Mouse (Mus musculus) kidney, postnatal 4 days (tissue): ENCODE results near the gene Zmym3.

Source experiments
- DNase-seq, 2 experiments: peaks; one replicate each; pipeline ENCODE4 v3.0.0; 2021; ENCODE audit warnings: mixed read lengths in 2 of 2

Zmym3 gene

GRCm38 (mm10) chrX:101420700-101421095 is at the start of gene Zmym3:
Gene Zmym3 (minus strand): TSS chrX:101420849.
- no peak for DNase-seq

DNA sequence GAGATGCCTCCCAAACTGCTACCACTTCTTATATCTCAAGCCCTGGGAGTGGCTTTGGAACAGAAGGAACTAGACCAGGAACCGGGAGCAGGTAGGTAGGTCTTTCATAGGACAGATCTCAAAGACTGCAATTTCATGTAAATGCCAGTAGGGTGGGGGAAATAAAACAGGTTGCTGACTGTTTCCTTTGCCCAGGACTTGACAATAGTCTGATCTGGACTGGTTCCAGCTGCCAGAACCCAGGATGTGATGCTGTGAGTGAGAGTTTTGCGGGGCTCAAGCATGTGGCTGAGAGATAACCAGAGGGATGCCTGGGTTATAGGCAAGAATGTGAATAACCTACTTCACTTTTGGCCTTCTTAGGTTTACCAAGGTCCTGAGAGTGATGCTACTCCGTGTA is 30.9 kb upstream of the Zmym3 start:
- no peak for DNase-seq

DNA sequence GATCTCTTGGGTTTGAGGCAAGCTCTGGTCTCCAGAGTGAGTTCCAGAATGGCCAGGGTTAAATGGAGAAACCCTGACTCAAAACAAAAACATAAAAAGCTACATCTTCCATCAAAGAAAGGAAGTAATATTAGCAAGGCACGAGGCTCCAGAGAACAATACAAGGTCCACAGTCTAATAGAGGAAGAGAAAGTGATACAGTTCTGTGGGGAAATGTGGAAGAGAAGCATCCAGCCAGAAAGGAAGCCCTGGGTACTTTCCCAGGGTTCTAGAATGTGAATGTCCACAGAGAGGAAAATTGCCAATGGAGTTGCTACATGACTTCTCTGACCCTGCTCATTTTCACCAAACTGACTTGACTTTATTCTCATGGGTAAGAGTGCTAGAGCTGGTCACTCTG is 30.5 kb upstream of the Zmym3 start:
- DNase-seq, result no peak

GRCm38 (mm10) chrX:101448886-101449475 is 28.3 kb upstream of the Zmym3 start, which contains the start of gene Itgb1bp2:
Gene Itgb1bp2 (plus strand): TSS chrX:101449088.
- DNase-seq, result peak in 1 of 2 experiments; percentile 5

DNA sequence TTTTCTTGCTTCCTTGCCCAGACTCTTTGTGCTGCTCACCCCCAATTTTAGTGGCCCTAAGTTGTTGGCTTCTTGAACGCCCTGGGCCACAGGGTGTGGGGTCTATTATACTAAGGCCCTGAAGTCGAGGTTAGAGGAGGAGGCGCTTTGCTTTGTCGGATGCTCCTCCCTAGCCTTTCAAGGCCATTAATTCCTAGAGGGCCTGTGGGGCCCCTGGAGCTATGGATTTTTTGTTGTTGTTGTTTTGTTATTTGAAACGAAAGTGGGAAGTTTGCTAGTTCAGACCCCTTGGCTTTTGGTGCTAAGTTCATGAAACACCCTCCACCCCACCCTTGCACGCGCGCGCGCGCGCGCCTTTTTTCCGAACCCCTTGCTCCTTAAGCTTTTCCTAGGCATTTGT is 9.3 kb upstream of the Zmym3 start:
- no peak for DNase-seq

- DNase-seq, result peak; percentile 82 to 89
Measured at GRCm38 (mm10) chrX:101429142-101429949, 8.7 kb upstream of the Zmym3 start, which contains the start of gene Nono. Gene Nono (plus strand): TSS chrX:101429318.

- peak in 1 of 2 experiments; percentile 10 for DNase-seq
Measured at GRCm38 (mm10) chrX:101428785-101429141, 8.1 kb upstream of the Zmym3 start.

- no peak for DNase-seq
Measured at GRCm38 (mm10) chrX:101427774-101428173, 7.1 kb upstream of the Zmym3 start.

GRCm38 (mm10) chrX:101423462-101423861 is 2.8 kb upstream of the Zmym3 start:
- DNase-seq, result no peak

GRCm38 (mm10) chrX:101419725-101420699 is 637 bp downstream of the Zmym3 start:
- DNase-seq, result peak; percentile 89 to 93

DNA sequence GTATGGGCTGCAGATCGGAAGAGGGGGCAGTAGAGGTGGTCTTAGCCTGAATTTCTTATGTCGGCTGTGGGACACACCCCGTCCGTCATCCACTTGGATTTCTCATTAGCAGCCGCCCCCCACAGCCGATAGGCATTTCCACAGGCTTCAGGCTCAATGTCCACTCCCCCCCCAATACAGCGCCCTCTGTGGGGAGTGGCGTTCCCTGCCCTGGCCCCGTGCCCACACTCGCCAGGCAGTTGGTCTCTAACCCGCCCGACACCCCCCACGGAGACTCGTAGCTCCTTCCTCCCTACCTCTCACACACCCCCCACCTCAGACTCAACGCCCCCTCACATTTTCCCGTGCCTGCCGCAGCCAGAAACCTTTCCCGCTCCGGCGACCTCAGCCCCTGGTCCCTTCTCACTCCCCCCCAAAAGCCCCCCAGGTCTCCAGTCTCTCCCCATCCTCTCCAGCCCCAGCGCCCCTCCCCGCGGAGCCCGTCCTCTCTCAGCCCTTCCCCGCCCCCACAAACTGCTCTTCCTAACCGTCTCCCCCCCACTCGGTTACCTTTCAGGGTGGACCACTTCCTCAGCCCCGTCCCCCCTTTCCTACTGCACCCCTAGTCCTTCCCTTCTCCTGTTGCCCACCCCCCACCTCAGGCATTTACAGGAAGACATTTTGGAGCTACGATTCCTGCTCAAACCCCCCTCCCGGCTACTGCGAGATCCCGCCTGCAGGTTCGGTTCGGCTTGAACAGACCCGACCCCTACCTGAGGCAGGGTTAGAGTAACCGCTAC is 1.5 kb downstream of the Zmym3 start:
- peak; percentile 74 to 83 for DNase-seq

GRCm38 (mm10) chrX:101396459-101396858 is 24.2 kb downstream of the Zmym3 start:
- DNase-seq, result no peak

DNA sequence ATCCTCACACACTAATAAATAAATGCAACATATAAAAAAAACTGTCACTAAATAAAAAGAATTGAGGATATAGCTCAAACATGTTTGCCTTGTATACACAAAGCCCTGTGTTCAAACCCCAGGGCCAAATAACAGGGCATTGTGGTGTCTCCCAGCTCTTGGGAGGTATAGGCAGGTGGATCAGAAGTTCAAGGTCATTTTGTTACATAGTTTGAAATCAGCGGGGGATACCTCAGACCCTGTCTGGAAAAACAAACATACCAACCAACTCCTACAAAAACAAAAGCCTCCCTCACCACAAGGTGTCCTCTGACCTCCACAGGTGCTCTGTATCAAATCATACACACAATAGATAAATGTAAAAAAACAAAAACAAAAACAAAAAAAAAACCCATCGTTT is 26.3 kb downstream of the Zmym3 start:
- no peak for DNase-seq

DNA sequence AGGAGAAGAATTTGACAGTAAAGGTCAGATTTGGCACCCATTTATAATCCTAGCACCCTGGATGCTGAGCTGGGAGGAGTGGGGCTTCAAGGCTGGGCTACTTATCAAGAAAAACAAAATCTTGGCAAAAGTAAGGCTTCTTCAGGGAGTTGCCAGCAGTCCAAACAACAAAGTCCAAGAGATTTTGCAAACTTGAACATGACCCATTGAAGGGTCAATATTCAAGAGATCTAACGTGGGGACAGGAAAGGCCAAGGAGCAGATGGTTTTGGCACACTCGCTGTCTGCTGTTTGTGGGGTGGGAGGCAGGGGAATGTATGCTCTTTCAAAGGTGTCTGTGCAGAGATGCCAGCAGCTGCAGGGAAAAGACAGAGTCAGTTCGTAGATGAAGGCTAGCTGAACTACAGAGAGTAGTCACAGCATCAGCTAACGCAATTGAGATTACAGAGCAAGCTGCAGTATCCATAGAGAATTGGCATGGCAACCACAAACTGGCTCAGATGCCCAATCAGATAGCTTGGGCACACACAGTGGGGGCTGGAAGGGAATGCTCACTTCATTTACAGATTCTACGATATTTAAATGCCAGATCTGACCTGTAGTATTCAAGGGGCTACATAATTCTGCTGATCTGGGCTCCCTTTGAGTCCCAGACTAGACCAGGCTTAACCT is 31.6 kb downstream of the Zmym3 start:
- no peak for DNase-seq

DNA sequence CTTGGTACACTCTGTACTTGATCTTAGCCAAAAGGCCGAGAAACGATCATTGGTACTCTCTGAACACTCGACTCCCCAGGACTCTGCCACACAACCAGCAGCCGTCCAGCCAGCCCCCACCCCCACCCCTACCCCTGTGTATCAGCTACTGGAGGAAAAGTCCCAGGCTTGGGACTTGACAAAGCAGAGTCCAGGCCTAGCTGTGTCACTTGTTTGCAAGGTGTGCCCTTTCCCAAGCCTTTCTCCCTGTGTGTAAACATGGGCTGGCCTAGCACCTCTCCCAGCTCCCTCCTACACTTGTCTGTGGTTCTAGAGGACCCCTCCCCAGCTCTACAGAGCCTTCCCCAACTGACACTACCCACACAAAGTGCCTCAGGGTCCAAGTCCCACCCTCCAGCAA is 34.4 kb downstream of the Zmym3 start:
- no peak for DNase-seq

- DNase-seq, result no peak
Measured at GRCm38 (mm10) chrX:101384439-101385137, 36.1 kb downstream of the Zmym3 start.

- DNase-seq, result no peak
Measured at GRCm38 (mm10) chrX:101383455-101383854, 37.2 kb downstream of the Zmym3 start.

- DNase-seq, result no peak
Measured at GRCm38 (mm10) chrX:101379744-101380143, 40.9 kb downstream of the Zmym3 start.

- peak; percentile 55 to 71 for DNase-seq
Measured at GRCm38 (mm10) chrX:101377076-101377475, 43.6 kb downstream of the Zmym3 start.

DNA sequence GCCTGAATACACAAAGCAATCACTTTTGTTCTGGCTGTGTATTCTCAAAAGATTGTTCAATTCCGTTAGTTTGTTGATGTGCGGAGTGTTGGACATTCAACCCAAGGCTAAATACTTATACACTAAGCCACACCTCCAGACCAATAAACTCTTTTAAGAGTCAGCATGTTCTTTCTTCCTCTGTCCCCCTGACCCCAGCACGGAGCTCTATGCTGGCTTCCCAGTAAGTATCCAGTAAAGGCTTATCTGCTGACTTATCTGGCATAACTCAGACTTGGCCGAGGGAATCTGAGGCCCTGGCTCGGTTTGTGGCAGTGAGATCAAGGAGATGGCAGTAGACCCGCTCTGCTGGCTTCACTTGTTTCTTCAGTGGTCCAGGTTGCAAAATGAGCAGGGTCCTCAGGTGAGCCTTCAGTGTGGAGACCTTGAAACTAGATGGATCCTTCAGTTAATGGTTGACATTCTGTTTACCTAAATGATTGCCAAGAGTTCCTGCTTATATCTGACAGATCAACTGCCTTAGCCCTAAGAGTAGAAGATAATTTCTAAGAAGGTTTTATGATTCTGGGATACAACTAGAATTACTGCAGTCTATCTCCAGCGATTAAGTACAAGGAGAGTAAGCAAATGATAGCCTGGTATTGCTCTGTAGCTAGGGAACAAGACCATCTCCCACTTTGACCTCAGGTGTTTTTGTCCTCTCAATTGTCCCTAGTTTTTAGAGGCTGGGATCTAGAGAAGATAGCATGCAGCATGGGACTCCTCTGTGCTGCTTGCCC is 44.3 kb downstream of the Zmym3 start, which contains the start of gene Gjb1:
Gene Gjb1, plus strand, starts transcription at position 189 of the 779 bp plus-strand sequence.
- DNase-seq, result peak in 1 of 2 experiments; percentile 15
